Mouse (Mus musculus) adrenal gland, postnatal 14 days (tissue): ENCODE results near the gene Nrbf2. TPM values are rescaled to one million over a fixed set of nuclear protein-coding genes. Genes with fewer than 3 reads are reported as not detected.

Experiments
- DNase-seq: peaks from one replicate; pipeline ENCODE4 v3.0.0; 2021; ENCODE audit warnings: mixed read lengths
- long read RNA-seq, 2 experiments: library from polyadenylated mRNA; stranded (forward); transcript quantifications; one replicate each; pipeline ENCODE4 v2.0.0; 2021
- total RNA-seq: library from RNA; stranded (reverse); gene quantifications from 2 replicates; pipeline ENCODE4 v1.2.3, GENCODE M21; 2021

Gene Nrbf2
- 17.5 and 21.8 TPM in 2 replicates for total RNA-seq
- long read RNA-seq, experiment 1, transcript Nrbf2-201 (4 exons, 1,813 nt), result major isoform, 40 of 49 reads
- long read RNA-seq, experiment 1, partial matches to known transcripts, result 0 of 49 reads
- long read RNA-seq, experiment 1, other reads (novel, unspliced or antisense), result 9 of 49 reads
- long read RNA-seq, experiment 2, transcript Nrbf2-201 (4 exons, 1,813 nt), result major isoform, 37 of 40 reads
- long read RNA-seq, experiment 2, partial matches to known transcripts, result 0 of 40 reads
- long read RNA-seq, experiment 2, other reads (novel, unspliced or antisense), result 3 of 40 reads

GRCm38 (mm10) chr10:67285176-67285814 lies at the start of gene Nrbf2:
Nrbf2 (minus strand) TSS chr10:67285305.
- DNase-seq, result peak; percentile 92

GRCm38 (mm10) chr10:67330580-67330979 lies 45.5 kb upstream of the Nrbf2 start:
- DNase-seq, result no peak

GRCm38 (mm10) chr10:67329661-67330060 lies 44.6 kb upstream of the Nrbf2 start:
- no peak for DNase-seq

- DNase-seq, result no peak
These were observed 43.1 kb upstream of the Nrbf2 start for GRCm38 (mm10) chr10:67328208-67328607.

- no peak for DNase-seq
These were observed 38.9 kb upstream of the Nrbf2 start for GRCm38 (mm10) chr10:67324036-67324435.

GRCm38 (mm10) chr10:67321396-67321795 lies 36.3 kb upstream of the Nrbf2 start:
- DNase-seq, result no peak

- no peak for DNase-seq
These were observed 35.2 kb upstream of the Nrbf2 start for GRCm38 (mm10) chr10:67320207-67320859.

DNA sequence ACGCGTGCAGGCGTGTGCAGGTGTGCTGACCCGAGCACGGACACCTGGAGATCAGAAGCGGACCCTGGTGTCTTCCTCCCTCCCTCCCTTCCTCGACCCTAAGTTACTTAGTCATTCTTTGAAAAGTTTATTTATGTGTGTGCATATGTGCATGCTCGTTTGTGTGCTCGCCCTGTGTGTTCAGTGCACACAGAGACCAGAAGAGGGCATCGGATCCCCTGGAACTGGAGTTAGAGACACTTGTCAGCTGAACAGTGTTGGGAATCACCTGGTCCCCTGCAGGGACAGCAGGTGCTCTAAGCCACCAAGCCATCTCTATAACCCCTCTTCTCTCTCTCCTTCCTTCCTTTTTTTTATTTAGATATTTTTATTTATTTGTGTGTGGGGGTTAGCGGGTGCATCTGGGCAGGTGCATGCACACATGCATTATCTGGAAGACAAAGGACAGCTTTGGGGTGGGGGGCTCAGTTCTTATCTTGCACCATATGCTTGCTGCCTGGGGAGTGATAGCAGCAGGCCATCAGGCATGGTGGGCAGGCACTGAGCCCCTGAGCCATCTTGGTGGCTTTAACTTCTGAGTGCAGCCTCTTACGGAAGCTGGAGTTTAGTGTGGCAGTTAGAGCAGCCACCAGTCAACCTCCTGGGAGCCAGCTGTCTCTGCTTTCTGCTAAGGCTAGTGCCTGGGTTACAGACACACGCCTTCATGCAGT lies 34.1 kb upstream of the Nrbf2 start:
- no peak for DNase-seq

DNA sequence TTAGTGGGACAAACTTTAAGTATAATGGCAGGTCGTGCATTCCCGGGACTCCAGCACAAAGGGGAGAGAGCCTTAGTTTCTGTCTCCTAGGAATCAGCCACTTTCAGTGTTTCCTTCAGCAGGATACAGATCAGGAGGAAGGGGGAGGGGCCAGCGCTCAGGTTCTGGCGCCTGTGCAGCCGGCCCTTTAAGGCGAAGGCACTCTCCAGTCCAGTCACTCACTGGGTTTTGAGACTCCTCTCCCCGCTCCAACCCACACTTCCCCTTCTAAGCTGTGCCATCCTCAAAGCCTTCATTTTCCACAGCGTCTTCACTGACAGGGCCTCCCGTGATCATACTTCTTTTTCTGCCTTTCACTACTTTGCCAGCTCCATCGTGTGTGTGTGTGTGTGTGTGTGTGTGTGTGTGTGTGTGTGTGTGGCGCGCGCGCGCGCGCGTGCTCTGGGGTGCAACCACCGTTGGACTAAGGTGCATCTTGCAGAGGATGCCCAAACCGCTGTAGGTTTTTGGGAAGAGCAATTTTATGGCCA lies 32.9 kb upstream of the Nrbf2 start:
- DNase-seq, result peak; percentile 61

GRCm38 (mm10) chr10:67314811-67315435 lies 29.8 kb upstream of the Nrbf2 start:
- peak; percentile 75 for DNase-seq

DNA sequence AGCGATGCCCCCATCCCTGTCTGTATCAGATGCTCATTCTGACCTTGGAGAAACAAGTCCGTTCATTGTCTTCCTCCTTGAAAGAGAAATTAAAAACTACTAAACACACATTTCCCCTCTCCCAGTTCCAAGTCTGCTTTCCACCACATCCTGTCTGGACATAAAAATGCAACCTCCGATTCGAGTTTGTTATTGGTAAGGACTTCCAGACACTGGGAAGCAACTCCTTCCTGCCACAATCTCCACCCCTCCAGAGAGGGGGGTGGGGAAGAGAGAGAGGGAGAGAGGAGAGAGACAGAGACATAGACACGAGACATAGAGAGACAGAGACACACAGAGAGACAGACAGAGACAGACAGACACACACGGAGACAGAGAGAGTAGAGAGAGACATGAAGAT lies 27.4 kb upstream of the Nrbf2 start:
- no peak for DNase-seq

DNA sequence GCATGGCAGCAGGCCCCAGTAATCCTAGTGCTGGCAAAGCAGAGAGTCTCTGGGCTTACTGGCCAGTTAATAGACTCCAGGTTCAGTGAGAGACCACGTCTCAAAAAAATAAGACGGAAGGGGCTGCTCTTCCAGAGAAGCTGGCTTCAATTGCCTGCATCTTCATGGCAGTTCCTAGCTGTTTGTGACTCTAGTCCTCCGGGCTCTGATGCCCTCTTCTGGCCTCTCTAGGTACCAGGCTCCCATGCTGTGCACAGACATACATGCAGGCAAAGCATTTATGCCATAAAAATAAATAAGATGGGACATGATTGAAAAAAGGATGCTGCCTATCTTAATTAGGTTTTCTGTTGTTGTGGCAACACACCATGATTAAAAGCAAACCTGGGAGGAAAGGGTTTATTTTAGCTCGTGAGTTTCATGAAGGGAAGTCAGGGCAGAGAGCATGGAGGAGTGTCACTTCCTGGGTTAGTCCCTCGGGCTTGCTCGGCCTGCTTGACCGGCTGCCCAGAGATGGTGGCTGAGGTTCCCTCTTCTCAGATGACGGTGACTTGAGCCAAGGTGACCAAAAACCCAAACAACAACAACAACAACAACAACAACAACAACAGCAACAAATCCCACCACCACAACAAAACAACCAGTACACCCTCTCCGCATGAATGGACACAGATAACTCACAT lies 26.3 kb upstream of the Nrbf2 start:
- DNase-seq, result peak; percentile 78

DNA sequence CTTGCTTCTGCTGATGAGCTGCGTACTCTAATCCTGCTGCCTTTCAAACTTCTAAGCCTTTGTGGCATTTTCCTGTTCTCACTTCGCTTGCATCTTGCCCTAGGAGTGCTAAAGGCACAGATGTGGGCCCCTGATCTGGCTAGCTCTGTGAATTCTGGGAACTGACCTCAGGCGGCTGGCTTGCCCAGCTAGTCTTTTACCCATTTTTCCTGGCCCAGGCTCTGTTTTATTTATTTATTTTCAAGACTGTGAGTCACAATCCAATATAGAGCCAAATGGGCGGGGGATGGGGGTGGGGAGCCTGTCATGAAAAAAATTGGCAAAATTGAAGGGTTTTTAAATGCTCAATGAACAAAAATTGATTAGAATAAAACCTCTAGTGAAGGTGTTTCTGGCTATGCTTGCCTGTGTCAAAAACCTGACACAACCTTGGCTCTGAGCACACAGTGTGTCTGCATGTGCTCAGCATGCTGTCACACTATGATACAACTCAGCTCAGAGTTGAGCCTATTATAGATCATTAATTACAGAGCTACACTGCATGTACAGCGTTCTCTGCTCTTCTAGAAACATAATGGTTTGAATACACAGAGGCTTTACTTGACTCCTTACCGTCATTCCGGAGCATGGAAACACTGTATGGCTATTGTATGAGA lies 24.5 kb upstream of the Nrbf2 start:
- DNase-seq, result no peak

DNA sequence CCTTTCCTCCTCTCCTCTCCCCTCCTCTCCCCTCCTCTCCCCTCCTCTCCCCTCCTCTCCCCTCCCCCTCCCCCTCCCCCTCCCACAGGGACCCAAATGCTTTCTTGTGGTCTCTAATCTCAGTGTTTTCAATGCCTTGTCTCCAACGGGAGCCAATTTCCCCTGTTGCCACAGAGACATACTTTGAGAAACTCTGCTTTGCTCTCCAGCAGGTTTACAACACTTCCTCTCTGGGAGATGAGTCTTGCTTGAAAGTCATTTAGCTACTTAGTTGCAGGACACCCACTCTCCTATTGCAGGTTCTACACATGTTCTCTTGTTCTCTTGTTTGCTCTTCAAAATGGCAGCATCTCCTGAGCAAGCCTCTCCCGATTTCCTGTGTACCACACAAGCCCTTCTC lies 17.2 kb upstream of the Nrbf2 start:
- DNase-seq, result no peak

GRCm38 (mm10) chr10:67301046-67301445 lies 15.9 kb upstream of the Nrbf2 start:
- no peak for DNase-seq

- DNase-seq, result peak; percentile 71
These were observed 14.2 kb upstream of the Nrbf2 start for GRCm38 (mm10) chr10:67299285-67299684.

- DNase-seq, result peak; percentile 48
These were observed 13.8 kb upstream of the Nrbf2 start for GRCm38 (mm10) chr10:67298856-67299255.

DNA sequence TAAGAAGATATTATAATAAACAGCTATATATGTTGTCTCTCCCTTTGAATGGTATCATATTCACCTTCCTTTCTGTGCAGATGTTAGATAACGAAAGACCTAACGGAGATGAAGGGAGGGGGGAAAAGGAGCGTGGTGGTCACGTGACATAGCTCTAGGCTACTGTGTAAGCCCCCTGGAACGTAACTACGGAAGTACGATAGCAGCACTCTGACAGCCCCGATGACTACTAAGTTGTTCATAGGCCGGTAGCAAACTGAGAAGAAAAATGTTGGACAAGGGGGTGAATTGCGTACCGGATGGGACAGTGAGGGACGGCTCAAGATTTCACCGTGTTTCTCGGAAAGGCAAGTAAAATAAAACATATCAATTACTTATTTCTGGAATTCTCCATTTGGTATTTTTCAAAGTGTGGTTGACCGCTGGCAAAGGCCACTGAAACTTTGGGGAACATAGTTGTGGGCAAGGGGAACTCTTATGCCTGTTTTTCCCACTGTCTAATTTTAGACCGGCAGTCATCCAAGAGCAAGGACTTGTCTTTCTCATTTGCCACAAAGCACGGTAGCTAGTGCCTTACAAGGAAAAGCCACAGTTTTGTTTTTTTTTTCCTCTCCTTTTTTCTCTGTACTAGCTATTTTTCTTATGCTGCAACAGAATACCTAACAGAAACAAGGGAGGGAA lies 12.2 kb upstream of the Nrbf2 start:
- no peak for DNase-seq

GRCm38 (mm10) chr10:67296482-67297152 lies 11.5 kb upstream of the Nrbf2 start:
- DNase-seq, result no peak
